Mouse (Mus musculus) erythroid progenitor cell, adult 5-6 weeks (primary cell): ENCODE measurements around the gene Kpna3. TPM values are rescaled to one million over a fixed set of nuclear protein-coding genes. Genes with fewer than 3 reads are reported as not detected.
A peak's percentile ranks its signal among the peaks of the same experiment; 100 is the strongest.
"Not testable (repeated sequence)": the region's sequence is repeated elsewhere in the genome, so short reads cannot be mapped to it uniquely, and the experiment has no call there.

Source experiments
- ATAC-seq: replicated peaks from 2 replicates; pipeline ENCODE4 v1.8.0; 2016; ENCODE audit warnings: moderate number of reproducible peaks, mild to moderate bottlenecking, moderate TSS enrichment, inconsistent platforms; ENCODE audit not compliant: poor library complexity, low FRiP score, severe bottlenecking
- total RNA-seq, 2 experiments: library from RNA; stranded (forward) in 1 of 2; stranded (reverse) in 1 of 2; fragments of 150-400 nt in 1 of 2; fragments of 186-747, 209-891 nt in 1 of 2; gene quantifications; 2 replicates each; pipeline versions ENCODE4 v1.2.3 to v1.2.4; 2015 to 2017; ENCODE audit warnings: low replicate concordance in 2 of 2

Gene Kpna3
- 52.3 and 53.7 TPM in 2 replicates for total RNA-seq (2015; ENCODE audit: low replicate concordance)
- 31.3 and 39.1 TPM in 2 replicates for total RNA-seq (2017; ENCODE audit: low replicate concordance)

DNA sequence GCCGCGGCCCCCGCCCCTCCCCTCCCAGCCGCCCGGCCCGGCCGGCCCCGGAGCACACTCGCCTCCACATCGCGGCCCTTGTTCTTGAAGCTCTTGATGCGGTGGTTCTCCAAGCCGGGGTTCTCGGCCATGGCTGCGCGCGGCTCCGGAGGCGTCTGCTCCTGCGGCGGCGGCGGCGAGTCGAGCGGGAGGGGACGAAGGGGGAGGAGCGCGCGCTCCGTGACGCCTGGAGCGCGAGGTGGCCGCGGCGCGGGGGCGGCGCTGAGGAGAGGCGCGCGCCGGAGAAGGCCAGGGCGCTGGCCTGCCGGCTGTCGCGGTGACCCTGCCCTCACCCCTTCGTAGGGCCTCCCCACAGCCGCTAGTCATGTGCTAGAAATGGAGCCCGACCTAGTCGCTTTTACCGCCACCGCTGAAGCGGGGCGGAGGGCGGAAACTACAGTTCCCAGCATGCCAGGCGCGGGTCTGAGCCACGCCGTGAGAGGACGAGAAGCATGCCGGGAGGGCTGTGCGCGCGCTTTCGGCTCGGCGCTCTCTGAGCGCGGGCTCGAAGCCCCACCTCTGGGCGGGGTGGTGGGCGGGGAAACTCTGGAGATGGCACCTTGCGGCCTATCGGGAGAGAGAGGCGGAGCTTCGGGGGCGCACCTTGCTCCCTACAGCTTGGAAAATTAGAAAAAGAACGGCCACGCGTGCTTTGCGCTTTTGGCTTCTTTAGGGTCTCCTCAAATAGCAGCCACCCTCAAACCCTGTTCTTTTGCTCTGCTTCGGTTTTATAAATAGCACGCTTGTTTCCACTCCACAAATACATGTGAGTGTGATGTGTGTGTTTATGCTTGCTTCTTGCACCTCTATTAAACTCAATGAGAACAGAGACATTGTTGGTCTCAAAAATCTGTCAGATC is at the start of gene Kpna3:
Kpna3 (minus strand) TSS at position 214 of the 899 bp plus-strand sequence.
- ATAC-seq: peak; percentile 94

GRCm38 (mm10) chr14:61460365-61460764 is 20.7 kb upstream of the Kpna3 start:
- ATAC-seq: no peak

- no peak for ATAC-seq
Measured at GRCm38 (mm10) chr14:61457468-61457867, 17.8 kb upstream of the Kpna3 start.

- no peak for ATAC-seq
Measured at GRCm38 (mm10) chr14:61455571-61455970, 15.9 kb upstream of the Kpna3 start.

DNA sequence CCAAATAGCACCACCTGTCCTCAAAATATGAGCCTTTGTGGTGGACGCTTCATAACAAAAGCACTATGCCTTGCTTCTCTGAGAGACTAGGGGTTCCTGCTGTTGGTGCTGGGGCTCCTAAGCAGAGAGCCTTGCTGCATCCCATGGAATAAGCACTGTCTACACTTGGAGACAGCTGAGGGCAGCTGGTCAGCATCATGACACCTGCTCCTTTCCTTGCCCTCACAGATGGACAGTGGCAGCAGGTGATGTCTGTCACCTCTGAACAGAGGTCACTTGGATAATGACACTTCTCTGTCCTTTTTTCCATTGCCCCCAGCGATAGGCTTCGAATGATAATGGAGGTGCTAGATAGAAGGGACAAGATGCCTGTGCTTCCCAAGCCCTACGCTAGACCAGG is 13.4 kb upstream of the Kpna3 start:
- ATAC-seq: no peak

DNA sequence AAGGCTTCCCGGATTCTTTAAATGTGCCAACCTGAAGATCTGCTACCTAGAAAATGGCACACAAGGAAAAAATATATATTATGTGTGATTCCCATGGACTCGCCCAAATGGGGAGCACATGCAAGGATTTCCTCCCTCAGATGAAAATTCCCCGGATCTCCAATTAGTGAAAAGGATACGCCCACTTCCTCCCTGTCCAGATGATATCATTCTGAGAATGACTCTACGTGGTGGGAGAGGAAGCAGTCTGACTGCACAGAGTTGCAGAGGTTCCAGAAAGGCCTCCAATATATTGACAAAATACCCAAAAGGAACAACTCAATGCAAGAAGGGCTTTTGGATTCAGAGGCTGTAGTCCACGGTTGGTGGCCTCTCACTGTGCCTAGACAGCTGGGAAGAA is 12.8 kb upstream of the Kpna3 start:
- no peak for ATAC-seq

GRCm38 (mm10) chr14:61447775-61448174 is 8.1 kb upstream of the Kpna3 start:
- no peak for ATAC-seq

DNA sequence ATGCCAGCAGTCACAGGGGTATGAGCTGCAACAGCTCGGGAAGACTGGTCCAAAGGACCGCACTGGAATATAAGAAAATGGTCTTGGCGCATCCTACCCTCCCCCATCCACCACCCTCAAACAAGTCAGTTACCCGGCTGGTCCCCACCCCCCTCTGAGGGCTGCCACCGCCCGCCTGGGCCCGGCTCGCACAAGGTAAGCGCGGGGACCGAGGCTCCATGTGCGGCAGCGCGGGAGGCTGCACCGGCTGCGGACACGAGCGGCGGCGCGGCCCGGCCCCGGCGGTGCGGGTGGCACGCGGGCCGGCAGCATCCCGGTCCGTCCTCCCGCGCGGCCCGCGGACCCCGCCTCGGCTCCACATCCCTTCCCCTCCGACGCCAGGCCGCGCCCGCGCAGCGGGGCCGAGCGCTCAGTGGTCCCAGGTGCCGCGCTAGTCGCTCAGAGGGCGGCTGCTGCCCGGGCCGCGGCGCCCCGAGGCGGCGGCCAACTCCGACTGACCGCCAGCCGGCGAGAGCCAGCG is 473 bp downstream of the Kpna3 start:
- peak; percentile 38; the same call in 1 of the 2 replicates for ATAC-seq

DNA sequence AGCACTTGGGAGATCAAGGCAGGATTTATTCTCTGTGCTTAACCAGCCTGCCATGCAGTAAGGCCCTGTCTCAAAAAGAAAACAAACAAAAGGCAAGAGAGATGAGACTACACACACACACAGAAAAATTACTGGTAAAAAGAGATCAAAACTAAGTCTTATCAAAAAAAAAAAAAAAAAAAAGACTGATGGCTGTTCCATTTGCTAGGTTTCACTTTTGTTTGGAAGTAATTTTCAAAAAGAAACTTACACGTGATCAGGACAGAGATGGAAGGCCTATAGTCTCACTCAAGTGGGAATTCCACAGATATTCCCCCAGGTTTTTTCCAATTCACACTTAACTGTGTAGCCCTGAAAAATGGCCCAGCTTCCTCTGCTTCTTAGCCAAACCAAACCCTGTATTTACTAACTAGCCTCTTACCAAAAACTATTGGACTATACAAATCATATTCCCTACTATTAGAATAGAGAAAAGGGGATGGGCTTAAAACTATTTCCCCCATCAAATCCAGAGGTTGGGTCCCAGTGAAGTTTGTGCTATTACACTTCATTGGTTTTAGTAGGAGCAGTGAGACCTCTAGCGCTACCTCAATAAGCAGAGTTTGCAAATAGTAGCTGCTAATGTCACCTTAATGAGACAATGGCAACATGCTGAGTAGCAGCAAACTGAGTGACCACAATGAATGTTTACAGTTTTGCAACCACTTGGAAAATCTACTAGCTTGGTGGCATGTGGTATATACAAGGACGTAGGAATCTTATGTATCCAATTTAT is 1.3 kb downstream of the Kpna3 start:
- ATAC-seq: no peak

DNA sequence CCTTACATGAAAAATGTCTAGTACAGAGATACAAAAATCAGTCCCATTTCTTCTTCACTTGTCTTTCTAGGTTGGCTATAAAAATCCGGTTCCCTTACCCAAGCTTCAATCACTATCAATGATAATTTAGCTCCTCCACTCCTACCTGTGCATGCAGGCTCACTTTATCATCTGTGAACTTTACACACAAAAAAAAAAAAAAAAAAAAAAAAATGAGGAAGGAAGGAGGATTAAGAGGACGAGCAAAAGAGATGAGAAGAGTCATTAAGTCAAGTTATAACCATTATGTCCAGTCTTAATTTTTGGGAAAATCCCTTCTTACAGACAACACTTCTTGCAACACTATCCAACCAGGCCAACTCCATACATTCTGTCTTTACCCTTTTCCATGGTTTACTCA is 2.8 kb downstream of the Kpna3 start:
- ATAC-seq: no peak

- ATAC-seq: no peak
Measured at GRCm38 (mm10) chr14:61428126-61428787, 11.4 kb downstream of the Kpna3 start.

DNA sequence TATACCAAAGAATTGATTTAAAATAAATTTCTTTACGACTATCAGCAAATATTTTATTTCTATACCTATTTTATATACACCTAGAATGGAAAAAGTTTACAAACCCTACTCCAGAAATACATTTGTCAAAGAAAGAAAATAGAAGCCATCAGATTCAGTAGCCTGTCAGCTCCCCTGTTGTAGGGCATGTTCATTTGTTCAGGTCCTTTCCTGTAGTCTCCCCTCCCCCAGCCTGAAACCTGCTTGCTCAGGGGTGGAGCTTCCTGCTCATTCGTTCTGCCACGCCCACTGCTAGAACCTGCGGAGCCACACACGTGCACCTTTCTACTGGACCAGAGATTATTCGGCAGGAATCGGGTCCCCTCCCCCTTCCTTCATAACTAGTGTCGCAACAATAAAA is 12.6 kb downstream of the Kpna3 start:
- not testable (repeated sequence) for ATAC-seq

DNA sequence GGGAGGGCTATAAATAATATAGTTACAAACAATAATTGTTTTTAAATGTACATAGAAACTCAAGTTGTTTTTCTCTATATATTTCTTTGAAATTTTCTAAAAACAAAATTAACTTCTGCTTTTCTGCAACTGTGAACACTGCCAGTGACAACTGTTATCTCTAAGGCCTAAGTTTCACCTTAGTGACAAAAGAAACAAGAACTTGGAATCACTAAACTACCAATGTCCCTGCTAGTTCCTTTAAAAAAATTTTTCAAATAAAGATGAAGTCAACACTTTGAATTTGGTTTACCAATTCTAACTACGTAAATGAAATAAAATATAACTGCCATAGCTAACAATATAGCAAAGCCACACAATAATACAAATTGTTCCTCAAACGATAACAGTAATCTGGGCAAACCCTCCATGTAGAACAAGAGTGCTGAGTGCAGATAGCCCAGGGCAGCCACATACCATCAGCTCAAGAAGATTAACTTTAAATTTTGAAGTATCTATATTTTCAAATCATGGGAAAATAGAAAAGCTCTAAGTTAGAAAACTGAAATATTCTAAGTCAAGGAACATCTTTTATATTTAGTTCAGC is 14.5 kb downstream of the Kpna3 start:
- ATAC-seq: no peak

GRCm38 (mm10) chr14:61415719-61416118 is 24.0 kb downstream of the Kpna3 start:
- no peak for ATAC-seq

DNA sequence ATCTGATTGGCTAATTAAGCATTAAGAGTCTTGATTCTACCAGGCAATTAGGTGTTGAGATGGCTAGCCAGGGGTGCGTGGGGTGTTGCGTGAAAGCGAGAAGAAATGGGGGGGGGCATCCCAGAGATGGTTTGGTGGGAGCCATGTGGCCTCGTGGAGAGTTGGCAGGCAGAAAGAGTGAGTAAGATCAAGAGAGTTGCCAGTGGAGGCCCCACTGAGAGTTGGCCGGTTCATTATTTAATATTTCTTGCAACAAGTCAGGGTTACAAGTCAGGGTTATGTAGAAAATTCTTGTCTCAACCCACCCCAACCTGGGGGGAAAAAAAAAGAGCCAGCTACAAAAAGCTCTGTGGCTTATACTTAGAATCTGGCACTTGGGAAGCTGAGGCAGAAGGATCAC is 24.4 kb downstream of the Kpna3 start:
- no peak for ATAC-seq

DNA sequence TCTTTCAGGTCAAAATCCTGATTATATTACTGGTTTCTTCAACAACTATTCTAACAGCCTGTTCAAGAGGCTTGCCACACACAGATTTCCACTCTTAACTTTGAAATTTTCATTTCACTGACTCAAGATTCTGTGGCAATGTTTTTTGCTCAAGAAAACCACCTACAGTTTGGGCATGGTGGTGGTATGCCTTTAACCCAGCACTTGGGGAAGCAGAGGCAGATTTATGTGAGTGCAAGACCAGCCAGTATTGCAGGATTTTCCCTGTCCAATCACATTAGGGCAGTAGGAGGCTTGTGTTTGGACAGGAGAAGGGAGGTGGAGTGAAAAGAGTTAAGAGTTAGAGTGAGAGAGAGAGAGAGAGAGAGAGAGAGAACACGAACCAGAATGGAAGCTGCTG is 24.9 kb downstream of the Kpna3 start:
- no peak for ATAC-seq

DNA sequence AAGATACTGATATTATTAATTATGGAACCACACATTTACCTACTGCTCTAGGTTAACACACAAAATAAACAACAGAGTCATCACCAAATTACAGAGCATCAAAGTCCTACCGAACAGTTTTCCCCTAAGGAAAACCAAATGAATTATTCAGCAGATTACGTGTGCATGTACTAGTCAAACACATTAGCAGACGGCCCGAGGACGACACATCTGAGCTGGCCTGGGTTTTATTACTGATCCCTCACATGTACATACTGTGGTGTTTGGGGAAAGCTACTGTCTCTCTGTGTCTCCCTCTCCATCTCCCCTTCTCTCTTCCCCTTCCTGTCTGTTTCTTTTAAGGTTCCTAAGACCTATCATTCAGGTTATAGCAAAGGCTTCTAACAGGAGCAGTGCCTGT is 25.5 kb downstream of the Kpna3 start:
- no peak for ATAC-seq

DNA sequence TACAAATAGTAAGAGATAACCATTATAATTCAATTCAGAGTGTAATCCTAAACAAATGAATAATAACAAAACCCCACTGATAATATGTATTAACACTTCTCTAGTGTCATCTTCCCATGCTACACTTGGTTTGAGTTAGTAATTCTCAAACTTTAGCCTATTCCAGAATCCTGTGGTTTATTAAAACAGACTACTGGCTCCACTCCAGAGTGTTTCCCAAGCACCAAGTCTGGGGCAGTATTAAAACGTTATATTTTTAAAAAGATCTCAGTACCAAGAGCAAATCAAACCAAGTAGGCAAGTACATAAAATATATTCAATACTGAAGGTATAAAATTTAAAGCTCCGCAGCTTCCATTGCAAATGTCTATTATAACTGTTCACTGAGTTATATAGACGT is 26.0 kb downstream of the Kpna3 start:
- ATAC-seq: no peak

DNA sequence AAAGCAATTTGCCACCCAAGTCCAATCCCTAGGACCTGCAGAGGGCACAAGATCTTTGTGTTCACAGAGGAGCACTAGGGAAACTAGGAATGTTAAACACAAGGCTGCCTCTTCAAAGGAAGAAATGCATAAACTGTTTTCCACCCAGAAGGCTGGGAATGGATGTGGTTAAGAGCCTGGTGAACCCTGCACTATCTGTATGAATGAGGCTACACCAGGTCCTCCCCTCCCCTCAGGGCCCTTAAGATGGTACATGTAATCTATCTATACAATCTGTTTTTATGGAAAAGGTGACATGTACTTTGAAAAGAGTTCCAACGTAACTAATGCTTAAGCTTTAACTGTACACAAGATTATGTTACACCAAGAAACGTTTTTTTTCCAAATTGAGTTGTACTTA is 29.7 kb downstream of the Kpna3 start:
- no peak for ATAC-seq

DNA sequence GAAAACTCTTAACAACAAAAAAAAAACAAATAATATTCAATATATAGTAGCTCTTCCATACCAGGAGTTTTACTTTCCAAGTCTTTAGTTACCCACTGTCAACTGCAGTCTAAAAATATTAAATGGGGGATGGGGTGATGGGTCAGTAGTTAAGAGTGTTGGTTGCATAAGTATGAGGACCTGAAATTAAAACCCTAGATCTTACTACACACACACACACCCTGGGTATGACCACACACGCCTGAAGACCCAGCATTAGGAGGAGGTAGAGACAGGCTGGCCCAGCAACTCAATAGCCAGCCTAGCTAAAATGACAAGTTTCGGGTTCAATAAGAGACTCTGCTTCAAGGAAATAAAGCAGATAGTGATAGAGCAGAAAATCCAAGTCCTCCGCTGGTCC is 32.6 kb downstream of the Kpna3 start:
- no peak for ATAC-seq
